Mouse (Mus musculus) G1E (cell line): ENCODE results near the gene Plek.

Source experiments
- CTCF ChIP-seq: IDR thresholded peaks from 2 replicates; pipeline ENCODE4 v1.5.1; 2012; ENCODE audit warnings: low read depth, low read length, inconsistent platforms, mixed read lengths
- GATA1 ChIP-seq: IDR thresholded peaks from 2 replicates; pipeline ENCODE4 v1.6.1; 2012; ENCODE audit warnings: borderline replicate concordance, low read length, inconsistent platforms, mixed read lengths
- GATA2 ChIP-seq: IDR thresholded peaks from 2 replicates; pipeline ENCODE4 v1.6.1; 2012; ENCODE audit warnings: low read depth, low read length, inconsistent platforms, borderline replicate concordance
- POLR2AphosphoS5 ChIP-seq: IDR thresholded peaks from 2 replicates; pipeline ENCODE4 v1.6.1; 2012; ENCODE audit warnings: low read depth, low read length, inconsistent platforms; ENCODE audit not compliant: insufficient replicate concordance
- TAL1 ChIP-seq: conservative IDR thresholded peaks from 2 replicates; pipeline ENCODE4 v1.6.1; 2012; ENCODE audit warnings: low read depth, low read length, inconsistent platforms, mixed read lengths

GRCm38 (mm10) chr11:17051545-17052475 is at the start of gene Plek, which contains the start of gene Cnrip1:
- TF ChIP-seq CTCF = no peak
- TF ChIP-seq GATA1 = no peak
- no peak for TF ChIP-seq TAL1
- no peak for TF ChIP-seq POLR2AphosphoS5
- TF ChIP-seq GATA2 = no peak
